Mouse (Mus musculus): ENCODE results near the gene Pde1b. TPM values are rescaled to one million over a fixed set of nuclear protein-coding genes. Genes with fewer than 3 reads are reported as not detected.

The Pde1b gene
- polyA plus RNA-seq, 1 experiment = 8.0 TPM

GRCm38 (mm10) chr15:103519386-103520378 lies 16.8 kb downstream of the Pde1b start:
- no peaks in the 10 kb centered on the region for H3K4me1 ChIP-seq (ENCODE audit: control insufficient read depth, insufficient read depth, low read length)
- DNase-seq = no peak
- 41% methylated on average over 4 of the region's 4 CpGs for WGBS
- no peak for TF ChIP-seq CTCF (IDR thresholded peaks at IDR 0.05; ENCODE audit: insufficient read depth, low read length)
- TF ChIP-seq POLR2A (IDR thresholded peaks at IDR 0.05; ENCODE audit: borderline replicate concordance, extremely low read depth, low read depth, low read length) = no peak
- no peak overlapping the region for H3K4me3 ChIP-seq (replicated peaks; ENCODE audit: extremely low read depth, low read depth, low read length)

GRCm38 (mm10) chr15:103522458-103523099 lies 19.7 kb downstream of the Pde1b start:
- WGBS = 53% methylated on average over 3 of the region's 3 CpGs
- TF ChIP-seq CTCF (IDR thresholded peaks at IDR 0.05; ENCODE audit: insufficient read depth, low read length) = no peak
- no peak for TF ChIP-seq POLR2A (IDR thresholded peaks at IDR 0.05; ENCODE audit: borderline replicate concordance, extremely low read depth, low read depth, low read length)
- no peak for DNase-seq
- Histone ChIP-seq H3K4me1 (ENCODE audit: control insufficient read depth, insufficient read depth, low read length) (no peaks in the 10 kb centered on the region), H3K4me3 (replicated peaks; ENCODE audit: extremely low read depth, low read depth, low read length) (no peak overlapping the region)

GRCm38 (mm10) chr15:103523156-103523555 lies 20.3 kb downstream of the Pde1b start:
- Histone ChIP-seq H3K4me1 (ENCODE audit: control insufficient read depth, insufficient read depth, low read length) (no peaks in the 10 kb centered on the region), H3K4me3 (replicated peaks; ENCODE audit: extremely low read depth, low read depth, low read length) (no peak overlapping the region)
- no peak for TF ChIP-seq POLR2A (IDR thresholded peaks at IDR 0.05; ENCODE audit: borderline replicate concordance, extremely low read depth, low read depth, low read length)
- 69% methylated on average over 3 of the region's 3 CpGs for WGBS
- no peak for DNase-seq

- peak; percentile 95 for TF ChIP-seq CTCF (IDR thresholded peaks at IDR 0.05; ENCODE audit: insufficient read depth, low read length)
- TF ChIP-seq POLR2A (IDR thresholded peaks at IDR 0.05; ENCODE audit: borderline replicate concordance, extremely low read depth, low read depth, low read length) = no peak
- 5% methylated on average over 5 of the region's 5 CpGs for WGBS
- Histone ChIP-seq H3K4me1 (ENCODE audit: control insufficient read depth, insufficient read depth, low read length) (no peaks in the 10 kb centered on the region), H3K4me3 (replicated peaks; ENCODE audit: extremely low read depth, low read depth, low read length) (no peak overlapping the region)
- DNase-seq = peak; percentile 36
These were observed 27.5 kb downstream of the Pde1b start for GRCm38 (mm10) chr15:103530372-103530771.

- Histone ChIP-seq H3K4me3 (replicated peaks; ENCODE audit: extremely low read depth, low read depth, low read length) (no peak overlapping the region), H3K4me1 (ENCODE audit: control insufficient read depth, insufficient read depth, low read length) (no peaks in the 10 kb centered on the region)
- DNase-seq = no peak
- WGBS = 82% methylated on average over 7 of the region's 7 CpGs
- no peak for TF ChIP-seq CTCF (IDR thresholded peaks at IDR 0.05; ENCODE audit: insufficient read depth, low read length)
- no peak for TF ChIP-seq POLR2A (IDR thresholded peaks at IDR 0.05; ENCODE audit: borderline replicate concordance, extremely low read depth, low read depth, low read length)
These were observed 31.3 kb downstream of the Pde1b start for GRCm38 (mm10) chr15:103534054-103534620.

GRCm38 (mm10) chr15:103535030-103535429 lies 32.2 kb downstream of the Pde1b start:
- no peak for DNase-seq
- TF ChIP-seq POLR2A (IDR thresholded peaks at IDR 0.05; ENCODE audit: borderline replicate concordance, extremely low read depth, low read depth, low read length) (no peak), CTCF (IDR thresholded peaks at IDR 0.05; ENCODE audit: insufficient read depth, low read length) (no peak)

GRCm38 (mm10) chr15:103535786-103536185 lies 33.0 kb downstream of the Pde1b start:
- TF ChIP-seq POLR2A (IDR thresholded peaks at IDR 0.05; ENCODE audit: borderline replicate concordance, extremely low read depth, low read depth, low read length) = no peak
- TF ChIP-seq CTCF (IDR thresholded peaks at IDR 0.05; ENCODE audit: insufficient read depth, low read length) = no peak
- Histone ChIP-seq H3K4me3 (replicated peaks; ENCODE audit: extremely low read depth, low read depth, low read length) (no peak overlapping the region), H3K4me1 (ENCODE audit: control insufficient read depth, insufficient read depth, low read length) (no peaks in the 10 kb centered on the region)
- DNase-seq = no peak
- WGBS = 54% methylated on average over 1 of the region's 1 CpGs

More at GRCm38 (mm10) chr15:103535030-103535429, 32.2 kb downstream of the Pde1b start:
- Histone ChIP-seq H3K4me1 (ENCODE audit: control insufficient read depth, insufficient read depth, low read length) (no peaks in the 10 kb centered on the region), H3K4me3 (replicated peaks; ENCODE audit: extremely low read depth, low read depth, low read length) (no peak overlapping the region)
- 79% methylated on average over 2 of the region's 2 CpGs for WGBS

- 42% methylated on average over 2 of the region's 2 CpGs for WGBS
- TF ChIP-seq CTCF (IDR thresholded peaks at IDR 0.05; ENCODE audit: insufficient read depth, low read length) (no peak), POLR2A (IDR thresholded peaks at IDR 0.05; ENCODE audit: borderline replicate concordance, extremely low read depth, low read depth, low read length) (no peak)
- Histone ChIP-seq H3K4me3 (replicated peaks; ENCODE audit: extremely low read depth, low read depth, low read length) (no peak overlapping the region), H3K4me1 (ENCODE audit: control insufficient read depth, insufficient read depth, low read length) (no peaks in the 10 kb centered on the region)
- DNase-seq = no peak
These were observed 33.6 kb downstream of the Pde1b start for GRCm38 (mm10) chr15:103536456-103536855.

GRCm38 (mm10) chr15:103537011-103537821 lies 34.4 kb downstream of the Pde1b start:
- no peak for TF ChIP-seq POLR2A (IDR thresholded peaks at IDR 0.05; ENCODE audit: borderline replicate concordance, extremely low read depth, low read depth, low read length)
- no peak for TF ChIP-seq CTCF (IDR thresholded peaks at IDR 0.05; ENCODE audit: insufficient read depth, low read length)

More at GRCm38 (mm10) chr15:103537011-103537821, 34.4 kb downstream of the Pde1b start:
- H3K4me3 ChIP-seq (replicated peaks; ENCODE audit: extremely low read depth, low read depth, low read length) = peak overlapping the region; percentile 44
- no peaks in the 10 kb centered on the region for H3K4me1 ChIP-seq (ENCODE audit: control insufficient read depth, insufficient read depth, low read length)
- DNase-seq = no peak
- 4% methylated on average over 37 of the region's 37 CpGs for WGBS

All from lung, adult 2 months (tissue).